Mouse (Mus musculus) left cerebral cortex, postnatal 14 days (tissue): ENCODE measurements around the gene Cartpt. TPM values are rescaled to one million over a fixed set of nuclear protein-coding genes. Genes with fewer than 3 reads are reported as not detected.
"Not testable (repeated sequence)": the region's sequence is repeated elsewhere in the genome, so short reads cannot be mapped to it uniquely, and the experiment has no call there.

Experiments used
- DNase-seq, 2 experiments: peaks; one replicate each; pipeline ENCODE4 v3.0.0; 2021 to 2022; ENCODE audit warnings: low spot score in 2 of 2, mixed read lengths in 1 of 2
- intact Hi-C: fragments of 180-260 bp; cut with DNase I; formaldehyde crosslinking; loops from one replicate; pipeline ENCODE4 v1.15.1; 2025
- total RNA-seq, 2 experiments: library from RNA; stranded (reverse); gene quantifications; 2 replicates each; pipeline ENCODE4 v1.2.3; 2021

The Cartpt gene
- total RNA-seq, 2 experiments from 2014 or later = 42.9 to 43.9 TPM

GRCm38 (mm10) chr13:99860670-99861069, 40.2 kb downstream of the Cartpt start:
- no peak for DNase-seq
- intact Hi-C loops = no loop called here

- DNase-seq = peak; percentile 75 to 78
- intact Hi-C loops = no loop called here
Observed at GRCm38 (mm10) chr13:99859082-99859481, 41.8 kb downstream of the Cartpt start.

- intact Hi-C loops = no loop called here
- no peak for DNase-seq
Observed at GRCm38 (mm10) chr13:99857879-99858278, 43.0 kb downstream of the Cartpt start.

GRCm38 (mm10) chr13:99857336-99857735, 43.6 kb downstream of the Cartpt start:
- no peak for DNase-seq
- intact Hi-C loops = no loop called here

- no peak for DNase-seq
- intact Hi-C loops = no loop called here
Observed at GRCm38 (mm10) chr13:99855229-99855628, 45.7 kb downstream of the Cartpt start.

GRCm38 (mm10) chr13:99853131-99853530, 47.8 kb downstream of the Cartpt start:
- no peak for DNase-seq
- intact Hi-C loops = no loop called here

- DNase-seq, intact Hi-C loops: not testable (repeated sequence)
Observed at GRCm38 (mm10) chr13:99852416-99852815, 48.5 kb downstream of the Cartpt start.

GRCm38 (mm10) chr13:99851026-99851425, 49.9 kb downstream of the Cartpt start:
- intact Hi-C loops = no loop called here
- DNase-seq = no peak

GRCm38 (mm10) chr13:99849597-99849996, 51.3 kb downstream of the Cartpt start:
- DNase-seq = peak; percentile 53 to 62
- intact Hi-C loops = no loop called here

Other genes with a start within 250 kb of the Cartpt start
- 10 to 100 TPM; 23.9 to 26.2 TPM for gene Mccc2, start 114.5 kb upstream of the Cartpt start, total RNA-seq
- gene Bdp1, start 203.0 kb upstream of the Cartpt start, total RNA-seq = 10 to 100 TPM; 36.0 to 38.5 TPM
- 10 to 100 TPM; 29.5 to 35.2 TPM for gene Serf1, start 206.9 kb upstream of the Cartpt start, total RNA-seq
- gene Smn1, start 223.8 kb upstream of the Cartpt start, total RNA-seq = 10 to 100 TPM; 32.3 to 34.6 TPM